Mouse (Mus musculus) gastrocnemius, postnatal 14 days (tissue): Measurements from ENCODE around the gene Sult1d1. TPM values are rescaled to one million over a fixed set of nuclear protein-coding genes. Genes with fewer than 3 reads are reported as not detected.

Source experiments
- microRNA-seq, 2 experiments: library from miRNA; unstranded; fragments of <30 nt; microRNA quantifications; one replicate each; pipeline ENCODE4 v1.2.0; 2021
- total RNA-seq, 2 experiments: library from RNA; stranded (reverse); gene quantifications; 2 replicates each; pipeline ENCODE4 v1.2.3; 2021

Sult1d1 gene
- total RNA-seq, 2 experiments from 2014 or later, result not detected

Small RNA genes within 50 kb of the gene (microRNA-seq; reads per million reads assigned to microRNA genes)
- gene Mir3969, result 0 reads per million in 2 experiments

Other genes with a start within 250 kb of the Sult1d1 start
- gene Ugt2a3, start 231.8 kb downstream of the Sult1d1 start, total RNA-seq, result not detected
- gene Ugt2b38, start 144.8 kb downstream of the Sult1d1 start, total RNA-seq, result not detected
- gene Ugt2a2, start 86.8 kb downstream of the Sult1d1 start, total RNA-seq, result not detected
- not detected for gene Gm43638, start 82.2 kb downstream of the Sult1d1 start, total RNA-seq
- not detected for gene Ugt2a1, start 78.2 kb downstream of the Sult1d1 start, total RNA-seq
- gene Sult1b1, start 30.8 kb downstream of the Sult1d1 start, total RNA-seq, result not detected
- not detected for gene Sult1e1, start 22.6 kb upstream of the Sult1d1 start, total RNA-seq
- not detected for gene Csn1s1, start 97.2 kb upstream of the Sult1d1 start, total RNA-seq
- not detected for gene Csn2, start 130.6 kb upstream of the Sult1d1 start, total RNA-seq
- gene Csn1s2a, start 205.5 kb upstream of the Sult1d1 start, total RNA-seq, result not detected
- gene Csn1s2b, start 239.1 kb upstream of the Sult1d1 start, total RNA-seq, result not detected